Mouse (Mus musculus): ENCODE measurements around the gene Olfr133. TPM values are rescaled to one million over a fixed set of nuclear protein-coding genes. Genes with fewer than 3 reads are reported as not detected.
"Not testable (repeated sequence)": the region's sequence is repeated elsewhere in the genome, so short reads cannot be mapped to it uniquely, and the experiment has no call there.

Olfr133 gene
- not detected for polyA plus RNA-seq (2017; shearing (Covaris generic))

GRCm38 (mm10) chr17:38144981-38145380, at the start of gene Olfr133:
Olfr133 (plus strand) TSS chr17:38145281.
- ATAC-seq: no peak

GRCm38 (mm10) chr17:38124199-38124598, 20.9 kb upstream of the Olfr133 start:
- not testable (repeated sequence) for ATAC-seq

GRCm38 (mm10) chr17:38125371-38125770, 19.7 kb upstream of the Olfr133 start:
- ATAC-seq: not testable (repeated sequence)

GRCm38 (mm10) chr17:38134426-38134825, 10.7 kb upstream of the Olfr133 start, which contains the start of gene Olfr132:
Olfr132 (minus strand) TSS chr17:38134526.
- no peak for ATAC-seq

- ATAC-seq: no peak
These were observed 26.0 kb downstream of the Olfr133 start, which contains the start of gene Olfr134 for GRCm38 (mm10) chr17:38171088-38171487. Olfr134 (plus strand) TSS chr17:38171388.

Other genes with a start within 250 kb of the Olfr133 start
- not detected for gene Olfr127, start 244.8 kb upstream of the Olfr133 start, polyA plus RNA-seq (2017; shearing (Covaris generic))
- under 1 TPM in 1 of 2 experiments, not detected in 1; 0.17 TPM for gene Olfr128, start 224.7 kb upstream of the Olfr133 start, polyA plus RNA-seq (2017; shearing (Covaris generic))
- gene Olfr761, start 192.2 kb upstream of the Olfr133 start, polyA plus RNA-seq (2017; shearing (Covaris generic)): not detected
- gene Olfr129, start 85.2 kb upstream of the Olfr133 start, polyA plus RNA-seq (2017; shearing (Covaris generic)): not detected
- gene Olfr130, start 81.4 kb upstream of the Olfr133 start, polyA plus RNA-seq (2017; shearing (Covaris generic)): not detected
- gene Olfr131, start 56.6 kb upstream of the Olfr133 start, polyA plus RNA-seq (2017; shearing (Covaris generic)): not detected
- not detected for gene Olfr132, start 10.8 kb upstream of the Olfr133 start, polyA plus RNA-seq (2017; shearing (Covaris generic))
- not detected for gene Olfr134, start 26.1 kb downstream of the Olfr133 start, polyA plus RNA-seq (2017; shearing (Covaris generic))
- gene Olfr135, start 59.1 kb downstream of the Olfr133 start, polyA plus RNA-seq (2017; shearing (Covaris generic)): not detected
- gene Olfr138, start 115.8 kb downstream of the Olfr133 start, polyA plus RNA-seq (2017; shearing (Covaris generic)): not detected
- not detected for gene Olfr137, start 162.3 kb downstream of the Olfr133 start, polyA plus RNA-seq (2017; shearing (Covaris generic))
- under 1 TPM in 1 of 2 experiments, not detected in 1; 0.71 TPM for gene Olfr136, start 184.6 kb downstream of the Olfr133 start, polyA plus RNA-seq (2017; shearing (Covaris generic))

Measured in activated CD4-positive, CD25-positive, alpha-beta regulatory T cell, adult 4 months (primary cell).